Mouse (Mus musculus) left cerebral cortex, adult 2 months (tissue): ENCODE measurements at regions not wholly inside any gene's neighbourhood (a gene's known extent, or its start where the extent isn't known, plus 50 kb on each side); places are given as distances from the start of the nearest gene placed in this dataset.
A peak's percentile ranks its signal among the peaks of the same experiment; 100 is the strongest.

Source experiments
- DNase-seq, 2 experiments: peaks; one replicate each; pipeline ENCODE4 v3.0.0; 2021 to 2022; ENCODE audit warnings: low spot score in 2 of 2, mixed read lengths in 1 of 2; ENCODE audit errors: extremely low spot score in 1 of 2
- H3K27ac ChIP-seq: fragments of 200-600 bp; 2 replicates; pipeline ENCODE4 v1.8.1; 2022
- H3K4me3 ChIP-seq: fragments of 200-600 bp; 2 replicates; pipeline ENCODE4 v1.8.1; 2022
- CTCF ChIP-seq: fragments of 200-600 bp; IDR thresholded peaks from 2 replicates; pipeline ENCODE4 v1.8.1; 2022; ENCODE audit warnings: antibody characterized with exemption, mild to moderate bottlenecking, moderate library complexity
- intact Hi-C: fragments of 180-260 bp; cut with DNase I; formaldehyde crosslinking; loops from one replicate; pipeline ENCODE4 v1.15.1; 2025

DNA sequence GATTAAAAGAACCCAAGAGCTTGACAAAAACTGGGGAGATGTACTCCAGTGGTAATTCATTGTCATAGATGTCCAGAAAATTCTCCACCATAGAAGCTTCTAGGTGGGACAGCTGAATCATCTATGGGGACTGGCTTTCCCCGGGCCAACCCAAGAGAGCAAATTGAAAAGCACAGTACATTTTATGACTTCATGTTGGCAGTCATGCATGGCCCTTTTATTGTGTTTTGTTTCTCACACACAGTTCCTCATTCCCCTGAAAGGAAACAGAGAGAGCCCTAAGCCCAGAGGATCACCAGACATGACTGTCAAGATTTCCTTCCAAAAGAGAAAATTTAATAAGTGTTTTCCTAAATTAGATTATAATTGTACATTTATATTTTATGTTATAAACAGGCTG, 306.9 kb upstream of the Cited2 start:
- H3K4me3 ChIP-seq: no peak overlapping the region
- no peak for DNase-seq
- intact Hi-C loops: no loop called here
- no peak overlapping the region for H3K27ac ChIP-seq
- TF ChIP-seq CTCF: no peak

DNA sequence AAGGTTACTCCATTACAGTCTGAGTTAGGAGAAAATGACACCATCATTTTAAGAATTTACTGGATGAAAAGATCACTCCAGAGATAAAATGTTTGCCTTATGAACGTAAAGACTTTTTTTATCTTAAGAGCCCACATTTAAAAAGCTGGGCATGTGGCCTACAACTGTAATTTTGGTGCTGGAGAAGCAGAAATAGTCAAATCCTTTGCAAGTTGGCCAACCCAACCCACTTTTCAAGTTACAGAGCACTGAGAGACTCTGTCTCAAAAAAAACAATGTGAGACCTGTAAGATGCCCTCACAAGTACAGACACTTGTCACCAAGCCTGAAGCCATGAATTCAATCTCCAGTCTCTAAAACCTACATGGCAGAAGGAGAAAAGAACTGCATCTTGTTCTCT, 305.6 kb upstream of the Cited2 start:
- Histone ChIP-seq H3K4me3 (no peak overlapping the region), H3K27ac (no peak overlapping the region; the same call in 1 of the 2 replicates)
- TF ChIP-seq CTCF: no peak
- no peak for DNase-seq
- intact Hi-C loops: no loop called here

DNA sequence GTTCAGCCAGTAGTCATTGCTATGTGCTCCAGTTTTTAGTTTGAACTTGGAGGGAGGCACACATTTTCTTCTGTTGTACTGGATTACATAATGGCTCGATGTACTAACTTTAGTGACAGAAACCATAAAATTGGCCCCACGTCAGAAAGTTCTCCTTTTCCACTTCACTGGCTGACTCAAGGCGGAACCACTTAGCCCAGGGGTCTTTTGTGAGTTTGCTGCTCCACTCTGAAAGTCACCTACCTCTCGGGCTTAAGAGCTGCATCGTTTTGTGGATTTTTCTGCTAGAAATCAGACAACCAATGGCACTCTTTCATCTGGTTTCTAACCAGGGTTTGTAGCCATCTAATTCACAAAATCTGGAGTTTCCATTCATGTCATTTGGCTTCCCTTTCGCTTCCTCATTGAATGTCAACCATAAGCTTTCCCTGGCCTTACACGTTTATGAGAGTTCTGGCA, 304.8 kb upstream of the Cited2 start:
- no peak overlapping the region for H3K4me3 ChIP-seq
- TF ChIP-seq CTCF: no peak
- intact Hi-C loops: loop anchor here (2.0 kb wide), 1 partner anchor 305 kb away; the partner anchor contains the start of gene Cited2
- DNase-seq: no peak
- peak overlapping the region; percentile 50 for H3K27ac ChIP-seq

DNA sequence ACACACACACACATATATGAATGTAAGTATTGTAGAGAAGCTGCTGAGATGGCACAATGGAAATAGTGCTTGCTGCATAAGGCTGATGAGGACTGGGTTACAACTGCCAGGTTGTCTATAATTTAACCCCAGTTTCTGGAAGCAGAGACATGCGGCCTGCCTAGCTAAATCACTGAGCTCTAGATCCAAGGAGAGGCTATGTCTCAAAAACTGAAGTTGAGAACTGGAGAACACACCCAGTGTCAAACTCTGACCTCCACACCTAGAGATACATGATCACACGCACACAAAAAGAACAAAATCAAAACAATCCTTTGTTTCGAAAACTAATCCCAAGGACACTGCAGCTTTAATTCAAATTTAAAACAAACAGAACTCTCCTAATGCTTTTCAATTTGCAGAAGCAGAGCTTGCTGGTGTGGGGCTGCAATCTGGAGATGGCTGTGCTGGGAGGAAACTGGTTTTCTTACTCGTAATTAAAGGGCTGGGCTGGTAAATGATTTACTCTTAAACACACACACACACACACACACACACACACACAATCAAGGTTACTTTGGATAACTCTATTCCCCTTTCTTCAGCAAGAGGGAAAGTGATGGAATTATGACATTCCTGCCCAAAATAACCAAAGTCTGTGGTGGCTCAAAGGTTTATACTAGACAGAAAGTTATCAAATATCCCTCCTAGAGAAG, 299.3 kb upstream of the Cited2 start:
- intact Hi-C loops: no loop called here
- no peak for TF ChIP-seq CTCF
- no peak overlapping the region for H3K4me3 ChIP-seq
- no peak overlapping the region for H3K27ac ChIP-seq
- no peak for DNase-seq

DNA sequence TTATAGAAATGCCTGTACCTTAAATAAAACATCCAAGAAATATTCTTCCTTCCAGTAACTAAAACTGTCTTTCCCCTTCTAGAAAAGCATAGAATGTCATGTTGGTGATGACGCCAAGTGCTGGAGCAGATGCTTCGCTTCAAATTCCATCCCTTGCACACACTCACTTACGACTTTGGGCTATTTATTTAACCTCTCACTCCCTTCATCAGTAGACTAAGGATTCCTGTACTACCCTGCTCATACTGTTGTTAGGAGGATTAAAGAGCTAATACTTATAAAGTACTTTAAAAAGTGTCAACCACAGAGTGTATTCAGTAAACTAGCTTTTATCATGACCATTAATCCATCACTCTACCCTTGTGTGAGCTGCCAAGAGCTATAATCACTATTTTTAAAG, 296.8 kb upstream of the Cited2 start:
- Histone ChIP-seq H3K27ac (no peak overlapping the region), H3K4me3 (no peak overlapping the region)
- intact Hi-C loops: no loop called here
- DNase-seq: no peak
- TF ChIP-seq CTCF: no peak

DNA sequence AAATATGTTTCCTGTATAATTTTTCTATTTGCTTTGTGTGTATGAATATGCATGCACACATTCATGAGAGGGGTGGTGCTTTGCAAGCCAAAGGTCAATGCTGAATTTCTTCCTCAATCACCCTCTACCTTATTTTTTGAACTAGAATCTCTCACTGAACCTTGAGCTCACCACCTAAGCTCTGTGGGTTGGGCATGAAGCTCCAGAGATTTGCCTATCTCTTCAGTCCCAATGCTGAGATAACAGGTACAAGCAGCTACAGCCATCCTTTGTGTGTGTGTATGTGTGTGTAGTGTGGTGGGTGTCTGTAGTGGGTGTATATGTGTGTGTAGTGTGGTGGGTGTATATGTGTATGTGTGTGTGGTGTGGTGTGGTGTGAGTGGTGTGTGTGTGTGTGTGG, 295.7 kb upstream of the Cited2 start:
- no peak for TF ChIP-seq CTCF
- no peak for DNase-seq
- intact Hi-C loops: no loop called here
- Histone ChIP-seq H3K27ac (no peak overlapping the region), H3K4me3 (no peak overlapping the region)

DNA sequence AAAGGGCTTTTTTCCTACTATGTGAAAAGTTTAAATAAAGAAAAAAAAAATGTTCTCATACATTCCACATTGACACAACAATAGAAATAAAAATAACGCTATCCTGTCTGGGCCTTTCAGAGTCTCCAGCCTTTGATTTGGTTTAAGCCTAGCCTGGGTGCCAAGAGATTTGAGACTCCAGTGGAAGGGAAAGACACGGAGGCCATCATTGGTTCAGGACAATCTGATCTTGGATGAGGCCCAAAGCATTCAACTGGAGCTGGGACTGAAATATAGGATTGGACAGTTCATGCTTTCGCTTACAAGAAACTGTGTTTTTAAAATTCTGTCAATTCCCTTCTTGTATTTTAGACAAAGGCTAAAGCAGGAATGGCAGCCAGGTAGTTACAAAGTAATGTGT, 294.7 kb upstream of the Cited2 start:
- Histone ChIP-seq H3K4me3 (no peak overlapping the region), H3K27ac (no peak overlapping the region)
- TF ChIP-seq CTCF: no peak
- intact Hi-C loops: no loop called here
- DNase-seq: no peak

DNA sequence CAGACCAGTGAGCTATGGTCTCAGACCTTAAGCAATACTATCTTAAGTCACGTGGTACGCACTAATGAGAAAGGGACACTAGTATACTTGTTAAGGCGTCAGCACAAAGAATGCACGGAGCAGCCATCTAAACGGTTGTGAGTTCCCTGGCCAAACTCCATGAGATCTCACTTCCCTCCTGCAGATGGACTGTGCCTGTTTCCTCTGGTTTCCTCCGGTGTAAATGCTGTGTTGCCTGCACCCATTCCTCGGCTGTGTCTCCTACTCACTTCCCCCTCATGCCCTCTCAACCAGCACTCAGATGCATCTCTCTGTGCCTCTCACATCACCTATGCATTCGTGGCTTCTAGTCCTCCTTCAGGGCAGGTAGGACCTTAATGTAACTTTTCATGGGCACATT, 291.9 kb upstream of the Cited2 start:
- no peak overlapping the region for H3K27ac ChIP-seq
- no peak for TF ChIP-seq CTCF
- intact Hi-C loops: no loop called here
- H3K4me3 ChIP-seq: no peak overlapping the region
- DNase-seq: no peak

DNA sequence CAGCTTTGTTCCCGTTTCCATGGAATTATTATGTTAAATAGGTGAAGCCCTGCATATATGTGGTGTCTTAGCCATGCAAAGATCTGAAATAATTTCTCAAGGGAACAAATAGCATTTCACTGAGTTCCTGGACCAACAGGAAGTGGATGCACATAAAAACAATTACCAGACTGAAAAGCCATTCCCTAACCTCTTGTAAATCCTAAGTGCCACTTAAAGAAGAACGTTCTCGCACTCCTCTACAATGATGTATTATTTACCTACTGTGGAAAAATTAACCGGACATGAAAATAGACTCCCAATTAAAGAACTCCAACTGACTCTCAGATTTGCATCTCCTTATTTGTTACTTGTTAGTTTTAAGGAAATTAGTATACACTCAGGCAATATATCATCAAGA, 288.9 kb upstream of the Cited2 start:
- Histone ChIP-seq H3K27ac (no peak overlapping the region), H3K4me3 (no peak overlapping the region)
- no peak for DNase-seq
- no peak for TF ChIP-seq CTCF
- intact Hi-C loops: no loop called here

DNA sequence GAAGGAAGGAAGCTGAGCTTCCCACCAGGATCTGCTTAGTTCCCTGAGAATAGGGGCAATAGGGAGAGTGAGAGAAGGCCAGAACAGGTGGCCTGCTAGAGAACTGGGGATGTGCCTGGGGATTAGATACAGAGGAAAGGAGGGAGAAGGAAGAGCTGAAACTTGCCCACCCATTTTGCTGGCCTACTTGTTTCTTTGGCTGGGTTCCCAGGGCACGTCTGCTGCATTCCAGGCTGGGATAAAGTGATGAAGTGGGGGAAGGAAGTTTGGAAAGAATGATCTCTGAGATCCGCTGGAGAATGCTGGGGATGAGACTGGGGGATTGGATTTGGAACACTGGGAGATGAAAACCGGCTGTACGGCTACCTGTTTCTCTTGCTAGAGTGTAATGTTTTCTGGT, 272.8 kb upstream of the Cited2 start:
- no peak for TF ChIP-seq CTCF
- DNase-seq: no peak
- intact Hi-C loops: no loop called here
- Histone ChIP-seq H3K27ac (no peak overlapping the region), H3K4me3 (no peak overlapping the region)

DNA sequence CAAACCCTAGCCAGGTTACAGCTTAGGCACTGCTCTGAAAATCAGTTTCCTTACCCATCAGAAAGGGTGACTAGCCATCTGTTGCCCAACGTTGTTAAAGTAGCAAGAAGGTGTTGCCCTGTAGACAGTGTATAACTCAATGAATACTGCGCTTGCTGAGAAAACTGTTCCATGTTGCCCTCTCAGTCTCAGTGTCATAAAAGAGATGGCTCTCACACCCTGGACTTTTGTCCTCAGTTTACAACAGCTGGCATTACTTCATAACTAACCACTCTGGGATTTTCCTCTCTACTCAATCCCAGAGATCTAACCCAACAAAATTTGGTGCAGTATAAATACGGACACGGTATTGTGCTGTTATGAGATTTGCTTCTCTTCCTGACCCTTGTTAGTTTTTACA, 252.1 kb upstream of the Cited2 start:
- DNase-seq: no peak
- Histone ChIP-seq H3K27ac (no peak overlapping the region), H3K4me3 (no peak overlapping the region)
- TF ChIP-seq CTCF: no peak
- intact Hi-C loops: no loop called here

DNA sequence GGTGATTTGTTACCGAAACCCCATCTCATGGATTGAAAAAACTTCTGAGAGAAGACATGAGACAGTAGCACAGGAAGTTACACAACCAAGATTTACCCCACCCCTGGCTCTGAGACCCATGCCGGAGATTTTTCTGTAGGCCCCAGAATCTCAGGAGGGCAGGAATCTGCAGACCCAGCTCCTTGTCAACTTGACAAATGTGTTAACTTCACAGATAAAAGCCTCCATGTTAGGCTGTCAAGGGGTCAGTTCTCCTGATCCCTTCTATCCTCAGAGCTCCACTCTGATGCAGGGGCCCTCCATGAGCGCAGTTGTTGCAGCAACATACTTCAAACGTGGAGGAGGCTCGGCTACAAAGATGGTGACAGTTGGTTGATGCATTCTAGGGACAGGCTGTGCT, 250.5 kb upstream of the Cited2 start:
- intact Hi-C loops: no loop called here
- Histone ChIP-seq H3K4me3 (no peak overlapping the region), H3K27ac (no peak overlapping the region)
- TF ChIP-seq CTCF: no peak
- no peak for DNase-seq

DNA sequence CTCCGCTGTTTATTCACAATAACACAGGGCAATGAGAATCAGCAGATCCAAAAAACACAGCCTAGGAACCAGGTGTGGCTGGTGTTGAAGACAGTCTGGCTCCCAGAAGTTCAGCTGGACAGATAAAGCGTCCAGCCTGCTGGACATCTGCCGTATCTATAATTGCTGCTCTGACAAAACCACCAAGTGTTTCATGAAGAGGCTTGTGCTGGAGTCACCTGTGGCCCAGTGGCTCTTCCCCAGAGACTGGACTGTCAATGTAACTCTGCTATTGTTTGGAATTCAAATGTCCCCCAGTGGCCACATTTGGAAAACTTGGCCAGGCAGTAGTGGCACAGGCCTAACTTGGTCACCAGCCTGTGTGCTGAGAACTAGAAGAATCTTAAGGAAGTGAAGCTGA, 247.0 kb upstream of the Cited2 start:
- H3K4me3 ChIP-seq: no peak overlapping the region
- no peak for TF ChIP-seq CTCF
- intact Hi-C loops: no loop called here

More for the DNA sequence above, 247.0 kb upstream of the Cited2 start:
- H3K27ac ChIP-seq: no peak overlapping the region
- no peak for DNase-seq
